Mouse (Mus musculus): ENCODE measurements around the gene Gm13212.
"Not testable (repeated sequence)": the region's sequence is repeated elsewhere in the genome, so short reads cannot be mapped to it uniquely, and the experiment has no call there.

The Gm13212 gene

GRCm38 (mm10) chr4:145585078-145585477 is at the start of gene Gm13212:
Gm13212 (plus strand) TSS chr4:145585166.
- in situ Hi-C loops (cut with MboI, MseI), result not testable (repeated sequence)

- in situ Hi-C loops (cut with MboI, MseI), result loop anchor here (5.0 to 25.0 kb wide), 2 partner anchors 1293 to 1793 kb away; no protein-coding TSS in a partner anchor
Observed at GRCm38 (mm10) chr4:145543861-145544260, 41.1 kb upstream of the Gm13212 start.

GRCm38 (mm10) chr4:145545106-145545505 is 39.9 kb upstream of the Gm13212 start:
- in situ Hi-C loops (cut with MboI, MseI), result loop anchor here (25.0 kb wide), 1 partner anchor 1292 kb away; no protein-coding TSS in a partner anchor

- in situ Hi-C loops (cut with MboI, MseI), result loop anchor here (25.0 kb wide), 1 partner anchor 1291 kb away; no protein-coding TSS in a partner anchor
Observed at GRCm38 (mm10) chr4:145545734-145546349, 39.1 kb upstream of the Gm13212 start.

- in situ Hi-C loops (cut with MboI, MseI), result loop anchor here (25.0 kb wide), 1 partner anchor 1291 kb away; no protein-coding TSS in a partner anchor
Observed at GRCm38 (mm10) chr4:145546477-145546876, 38.5 kb upstream of the Gm13212 start.

GRCm38 (mm10) chr4:145556680-145557079 is 28.3 kb upstream of the Gm13212 start:
- in situ Hi-C loops (cut with MboI, MseI), result loop anchor here (5.0 to 25.0 kb wide), 3 partner anchors 706 to 1961 kb away; partner anchors contain the start of gene Zfp993

- in situ Hi-C loops (cut with MboI, MseI), result loop anchor here (5.0 to 25.0 kb wide), 4 partner anchors 495 to 1958 kb away; partner anchors contain the start of gene Zfp993
Observed at GRCm38 (mm10) chr4:145559505-145560099, 25.4 kb upstream of the Gm13212 start.

GRCm38 (mm10) chr4:145564111-145564821 is 20.7 kb upstream of the Gm13212 start:
- in situ Hi-C loops (cut with MboI, MseI), result loop anchor here (10.0 to 25.0 kb wide), 3 partner anchors 491 to 1048 kb away; partner anchors contain the start of gene Zfp993

- in situ Hi-C loops (cut with MboI, MseI), result loop anchor here (25.0 kb wide), 2 partner anchors 692 to 1042 kb away; partner anchors contain the start of gene Zfp993
Observed at GRCm38 (mm10) chr4:145570461-145570860, 14.5 kb upstream of the Gm13212 start.

- in situ Hi-C loops (cut with MboI, MseI), result not testable (repeated sequence)
Observed at GRCm38 (mm10) chr4:145576623-145577022, 8.3 kb upstream of the Gm13212 start.

GRCm38 (mm10) chr4:145580333-145580732 is 4.6 kb upstream of the Gm13212 start:
- in situ Hi-C loops (cut with MboI, MseI), result loop anchor here (5.0 kb wide), 1 partner anchor 173 kb away; no protein-coding TSS in a partner anchor

- in situ Hi-C loops (cut with MboI, MseI), result not testable (repeated sequence)
Observed at GRCm38 (mm10) chr4:145586046-145586445, 1.1 kb downstream of the Gm13212 start.

GRCm38 (mm10) chr4:145594183-145594582 is 9.2 kb downstream of the Gm13212 start:
- in situ Hi-C loops (cut with MboI, MseI), result not testable (repeated sequence)

- in situ Hi-C loops (cut with MboI, MseI), result not testable (repeated sequence)
Observed at GRCm38 (mm10) chr4:145594798-145595197, 9.8 kb downstream of the Gm13212 start.

- in situ Hi-C loops (cut with MboI, MseI), result loop anchor here (5.0 kb wide), 1 partner anchor 427 kb away; no protein-coding TSS in a partner anchor
Observed at GRCm38 (mm10) chr4:145640416-145641185, 55.6 kb downstream of the Gm13212 start.

- in situ Hi-C loops (cut with MboI, MseI), result not testable (repeated sequence)
Observed at GRCm38 (mm10) chr4:145670385-145670784, 85.4 kb downstream of the Gm13212 start, which contains the start of gene Zfp980. Zfp980 (plus strand) TSS chr4:145670685.

- in situ Hi-C loops (cut with MboI, MseI), result not testable (repeated sequence)
Observed at GRCm38 (mm10) chr4:145674286-145674780, 89.4 kb downstream of the Gm13212 start.
